Mouse (Mus musculus): Measurements from ENCODE around the gene Copz1.

DNA sequence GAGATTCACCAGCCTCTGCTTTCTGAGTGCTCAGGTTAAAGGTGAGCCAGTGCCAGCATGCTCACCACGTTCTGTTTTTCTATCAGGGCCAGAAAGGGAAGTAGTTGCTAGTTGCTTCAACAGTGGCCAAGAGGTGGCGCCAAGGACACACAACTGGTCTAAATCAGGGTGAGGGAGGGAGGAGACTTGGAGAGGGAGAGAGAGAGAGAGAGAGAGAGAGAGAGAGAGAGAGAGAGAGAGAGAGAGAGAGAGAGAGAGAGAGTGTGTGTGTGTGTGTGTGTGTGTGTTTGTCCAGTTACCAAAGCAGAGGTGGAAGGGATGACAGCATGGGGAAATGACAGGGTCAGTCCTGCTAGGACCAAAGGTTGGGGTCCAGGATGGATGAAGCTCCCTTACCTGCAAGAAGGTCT lies 74.8 kb downstream of the Copz1 start:
- no peak for TF ChIP-seq USF1 (IDR thresholded peaks at IDR 0.05; ENCODE audit: low read depth)
- TF ChIP-seq CTCF (IDR thresholded peaks at IDR 0.05; ENCODE audit: control insufficient read depth, insufficient read depth, insufficient read length) = peak; percentile 64
- no peak for TF ChIP-seq MAX (IDR thresholded peaks at IDR 0.05)

All from C2C12 (cell line).